Mouse (Mus musculus) kidney, adult 2 months (tissue): ENCODE results near the gene Trip6. TPM values are rescaled to one million over a fixed set of nuclear protein-coding genes. Genes with fewer than 3 reads are reported as not detected.

Source experiments
- DNase-seq: peaks from one replicate; pipeline ENCODE4 v3.0.0; 2021
- H3K27ac ChIP-seq: fragments of 200-500 bp; 2 replicates; pipeline ENCODE4 v1.5.1; 2012; ENCODE audit warnings: low read depth, low read length, control low read depth, inconsistent platforms; ENCODE audit not compliant: insufficient read depth
- H3K27me3 ChIP-seq: fragments of 200-500 bp; replicated peaks from 2 replicates; pipeline ENCODE4 v1.6.1; 2012; ENCODE audit warnings: mild to moderate bottlenecking, moderate library complexity, low read length, inconsistent platforms; ENCODE audit not compliant: control insufficient read depth, insufficient read depth
- H3K36me3 ChIP-seq: fragments of 200-500 bp; 2 replicates; pipeline ENCODE4 v1.6.1; 2012; ENCODE audit warnings: mild to moderate bottlenecking, moderate library complexity, low read length, inconsistent platforms; ENCODE audit not compliant: control insufficient read depth, insufficient read depth
- H3K4me1 ChIP-seq: fragments of 200-500 bp; 2 replicates; pipeline ENCODE4 v1.6.1; 2011; ENCODE audit warnings: low read length; ENCODE audit not compliant: control insufficient read depth, insufficient read depth
- H3K4me3 ChIP-seq: fragments of 200-500 bp; 2 replicates; pipeline ENCODE4 v1.5.1; 2011; ENCODE audit warnings: mild to moderate bottlenecking, low read depth, low read length, control low read depth; ENCODE audit not compliant: insufficient read depth
- CTCF ChIP-seq: fragments of 200-500 bp; conservative IDR thresholded peaks from 2 replicates; pipeline ENCODE4 v1.5.1; 2011; ENCODE audit warnings: low read depth, mild to moderate bottlenecking, control low read depth, low read length, moderate library complexity, mixed read lengths; ENCODE audit not compliant: insufficient read depth, insufficient read length
- POLR2A ChIP-seq: fragments of 200-500 bp; IDR thresholded peaks from one replicate; pipeline ENCODE4 v1.6.1; 2011; ENCODE audit warnings: low read depth, low read length, control low read depth
- WGBS: fragments of 180-500 bp; shearing (Covaris S2); methylation state at CpG from one replicate; pipeline ENCODE4 v1.1.7; 2018; 5-methylcytosine and 5-hydroxymethylcytosine counted together
- polyA plus RNA-seq: library from polyadenylated mRNA; depleted of rRNA; stranded (reverse); fragments of >200 nt; gene quantifications from 2 replicates; pipeline ENCODE4 v1.2.3, GENCODE M21; 2012

The Trip6 gene
- polyA plus RNA-seq, 1 experiment: 53.2 TPM

DNA sequence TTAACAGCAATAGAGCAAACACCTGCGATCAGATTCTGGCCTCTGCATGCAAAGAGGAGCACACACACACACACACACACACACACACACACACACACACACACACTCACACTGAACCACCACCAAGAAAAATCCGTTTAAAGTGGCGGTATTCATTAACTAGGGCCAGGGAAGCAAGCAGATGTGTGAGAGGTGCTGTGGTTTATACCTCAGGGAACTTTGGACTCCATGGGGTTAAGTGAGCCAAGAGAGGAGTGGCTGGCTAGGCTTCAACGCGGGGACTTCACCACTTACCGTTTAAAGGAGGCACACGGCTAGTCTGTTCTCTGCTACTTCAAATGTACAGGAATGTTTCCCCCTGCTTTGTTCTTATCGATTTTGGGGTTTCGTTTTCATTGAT, 31.6 kb upstream of the Trip6 start:
- no peaks in the 10 kb centered on the region for H3K27me3 ChIP-seq
- TF ChIP-seq POLR2A: no peak
- TF ChIP-seq CTCF: no peak
- 10% methylated on average over 9 of the region's 9 CpGs for WGBS

DNA sequence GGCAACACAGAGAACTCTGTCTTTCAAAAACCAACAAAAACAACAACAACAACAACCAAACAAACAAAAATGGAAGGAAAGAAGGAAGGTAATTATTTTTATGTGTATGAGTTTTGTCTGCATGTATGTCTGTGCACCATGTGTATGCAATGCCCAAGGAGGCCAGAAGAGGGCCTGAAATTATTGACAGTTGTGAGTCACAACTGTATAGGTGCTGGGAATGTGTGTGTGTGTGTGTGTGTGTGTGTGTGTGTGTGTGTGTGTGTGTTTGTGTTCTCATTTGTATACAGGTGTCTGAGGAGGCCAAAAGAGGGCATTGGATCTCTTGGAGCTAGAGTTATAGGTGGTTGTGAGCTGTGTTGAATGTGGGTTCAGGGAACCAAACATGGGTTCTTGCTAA, 29.7 kb upstream of the Trip6 start:
- Histone ChIP-seq H3K36me3 (no peaks in the 10 kb centered on the region), H3K4me1 (peaks cover 17% of the 10 kb centered on the region; the same call in 1 of the 2 replicates), H3K27me3 (no peaks in the 10 kb centered on the region), H3K27ac (no peak overlapping the region), H3K4me3 (no peak overlapping the region)
- TF ChIP-seq CTCF: no peak
- no peak for DNase-seq

More for the DNA sequence above, 31.6 kb upstream of the Trip6 start:
- Histone ChIP-seq H3K4me1 (peaks cover 18% of the 10 kb centered on the region; the same call in 1 of the 2 replicates), H3K4me3 (no peak overlapping the region), H3K27ac (peak overlapping the region; percentile 96), H3K36me3 (no peaks in the 10 kb centered on the region)
- peak; percentile 94 for DNase-seq

GRCm38 (mm10) chr5:137343412-137343811, 29.2 kb upstream of the Trip6 start:
- H3K27ac ChIP-seq: no peak overlapping the region
- H3K4me3 ChIP-seq: no peak overlapping the region
- no peak for DNase-seq
- TF ChIP-seq CTCF (no peak), POLR2A (no peak)
- peaks cover 17% of the 10 kb centered on the region; the same call in 1 of the 2 replicates for H3K4me1 ChIP-seq
- no peaks in the 10 kb centered on the region for H3K36me3 ChIP-seq
- WGBS: 97% methylated on average over 5 of the region's 5 CpGs
- no peaks in the 10 kb centered on the region for H3K27me3 ChIP-seq

GRCm38 (mm10) chr5:137342407-137343012, 28.3 kb upstream of the Trip6 start:
- no peaks in the 10 kb centered on the region for H3K27me3 ChIP-seq
- no peak for DNase-seq
- 60% methylated on average over 7 of the region's 7 CpGs for WGBS
- H3K36me3 ChIP-seq: no peaks in the 10 kb centered on the region
- TF ChIP-seq POLR2A (no peak), CTCF (no peak)
- no peak overlapping the region for H3K27ac ChIP-seq
- no peak overlapping the region for H3K4me3 ChIP-seq
- H3K4me1 ChIP-seq: peaks cover 16% of the 10 kb centered on the region; the same call in 1 of the 2 replicates

DNA sequence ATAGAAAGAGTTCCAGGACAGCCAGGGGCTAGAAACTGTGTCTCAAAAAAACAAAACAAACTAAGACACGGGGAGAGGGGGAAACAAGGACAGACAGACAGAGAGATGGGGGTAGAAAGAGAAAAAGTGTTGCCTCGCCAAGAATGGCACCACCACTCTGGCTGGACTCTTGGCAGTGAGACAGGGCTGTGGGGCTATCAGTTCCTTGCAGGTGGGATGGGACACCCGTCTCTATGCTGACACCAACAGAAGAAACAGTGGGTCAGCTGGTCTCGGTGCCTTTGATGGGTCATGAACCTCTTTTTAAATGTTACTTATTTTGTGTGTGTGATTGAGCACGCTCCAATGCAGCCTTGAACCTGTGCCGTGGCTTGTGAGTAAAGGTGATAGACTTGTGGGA, 26.0 kb upstream of the Trip6 start:
- Histone ChIP-seq H3K27me3 (no peaks in the 10 kb centered on the region), H3K4me1 (peaks cover 11% of the 10 kb centered on the region; the same call in 1 of the 2 replicates), H3K36me3 (no peaks in the 10 kb centered on the region), H3K4me3 (no peak overlapping the region), H3K27ac (peak overlapping the region; percentile 96)
- no peak for DNase-seq
- TF ChIP-seq POLR2A (no peak), CTCF (no peak)
- WGBS: 70% methylated on average over 6 of the region's 6 CpGs

- Histone ChIP-seq H3K4me1 (peaks cover 10% of the 10 kb centered on the region; the same call in 1 of the 2 replicates), H3K4me3 (peak overlapping the region; percentile 80), H3K36me3 (no peaks in the 10 kb centered on the region), H3K27me3 (no peaks in the 10 kb centered on the region), H3K27ac (peak overlapping the region; percentile 96)
- DNase-seq: peak; percentile 84
- TF ChIP-seq CTCF: no peak
- no peak for TF ChIP-seq POLR2A
- 26% methylated on average over 22 of the region's 22 CpGs for WGBS
Observed at GRCm38 (mm10) chr5:137339290-137339979, 25.2 kb upstream of the Trip6 start.

DNA sequence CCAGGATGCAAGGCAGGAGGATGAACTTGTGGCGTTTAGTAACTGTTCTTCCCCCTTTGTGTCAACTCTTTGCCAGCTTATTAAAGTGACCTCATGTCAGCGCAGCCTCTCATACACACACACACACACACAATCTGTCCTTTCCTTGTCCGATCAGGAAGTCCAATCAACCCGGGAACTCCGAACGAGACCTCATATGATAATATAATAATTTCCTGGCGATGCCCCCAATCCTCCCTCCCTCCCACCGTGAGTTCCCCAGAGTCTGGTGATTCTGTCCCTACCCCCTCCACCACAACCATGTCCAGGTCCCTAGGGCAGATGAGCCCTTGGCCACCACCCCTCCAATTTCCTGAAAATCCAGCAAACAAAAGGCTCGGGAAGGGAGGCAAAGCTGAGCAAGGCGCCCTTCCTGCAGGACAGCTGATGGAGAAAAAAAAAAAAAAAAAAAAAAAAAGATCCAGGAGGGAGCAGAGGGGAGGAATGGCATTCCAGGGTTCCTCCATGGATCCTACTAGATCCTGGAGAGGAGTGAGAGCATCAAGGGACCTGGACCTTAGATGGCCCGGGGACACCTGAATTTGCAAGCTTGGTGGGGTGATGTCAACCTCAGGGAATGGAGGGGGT, 24.6 kb upstream of the Trip6 start:
- H3K27me3 ChIP-seq: no peaks in the 10 kb centered on the region
- DNase-seq: peak; percentile 85
- H3K4me3 ChIP-seq: peak overlapping the region; percentile 80
- H3K36me3 ChIP-seq: no peaks in the 10 kb centered on the region
- H3K27ac ChIP-seq: peak overlapping the region; percentile 96
- 2% methylated on average over 11 of the region's 11 CpGs for WGBS
- peaks cover 10% of the 10 kb centered on the region; the same call in 1 of the 2 replicates for H3K4me1 ChIP-seq
- TF ChIP-seq CTCF (no peak), POLR2A (no peak)
